Mouse (Mus musculus): Measurements from ENCODE around the gene Trim66. TPM values are rescaled to one million over a fixed set of nuclear protein-coding genes. Genes with fewer than 3 reads are reported as not detected.

Gene Trim66
- polyA plus RNA-seq (2015; fragmentation: Nextera tagmentation; extraction: Ambion mirVana) = 0.02 and 0.03 TPM in 2 replicates

GRCm38 (mm10) chr7:109508034-109508433 lies at the start of gene Trim66:
Gene Trim66, minus strand, starts transcription at chr7:109508134.
- peaks cover 3% of the 10 kb centered on the region; the same call in 1 of the 2 replicates for H3K4me1 ChIP-seq
- H3K27ac ChIP-seq = no peak within 1 kb of the TSS
- WGBS = 84% methylated on average over 4 of the region's 4 CpGs
- no peaks in the 10 kb centered on the region for H3K9me3 ChIP-seq
- H3K4me3 ChIP-seq = no peak within 1 kb of the TSS
- H3K27me3 ChIP-seq = no peaks in the 10 kb centered on the region
- no peaks in the 10 kb centered on the region for H3K36me3 ChIP-seq
- ATAC-seq (ENCODE audit: borderline replicate concordance, extremely low read depth, low FRiP score, low TSS enrichment) = no peak
- H3K9ac ChIP-seq = no peak within 1 kb of the TSS
- no peak within 1 kb of the TSS for H3K4me2 ChIP-seq

- Histone ChIP-seq H3K27ac (0 out of 2 replicates have a peak overlapping the region, but pooled peaks have one; percentile 31), H3K27me3 (no peaks in the 10 kb centered on the region), H3K36me3 (peaks cover 52% of the 10 kb centered on the region), H3K9me3 (no peaks in the 10 kb centered on the region), H3K4me2 (no peak overlapping the region), H3K4me1 (peaks cover 19% of the 10 kb centered on the region), H3K4me3 (no peak overlapping the region), H3K9ac (no peak overlapping the region)
- ATAC-seq (ENCODE audit: borderline replicate concordance, extremely low read depth, low FRiP score, low TSS enrichment) = no peak
- WGBS = 83% methylated on average over 5 of the region's 5 CpGs
These were observed 38.8 kb upstream of the Trim66 start for GRCm38 (mm10) chr7:109546726-109547125.

- 89% methylated on average over 2 of the region's 2 CpGs for WGBS
- Histone ChIP-seq H3K4me1 (peaks cover 19% of the 10 kb centered on the region), H3K4me2 (no peak overlapping the region), H3K27ac (peak overlapping the region; percentile 83; the same call in 1 of the 2 replicates), H3K27me3 (no peaks in the 10 kb centered on the region), H3K36me3 (peaks cover 53% of the 10 kb centered on the region), H3K9me3 (no peaks in the 10 kb centered on the region), H3K9ac (no peak overlapping the region), H3K4me3 (no peak overlapping the region)
- ATAC-seq (ENCODE audit: borderline replicate concordance, extremely low read depth, low FRiP score, low TSS enrichment) = no peak
These were observed 38.3 kb upstream of the Trim66 start for GRCm38 (mm10) chr7:109546186-109546585.

- Histone ChIP-seq H3K27me3 (no peaks in the 10 kb centered on the region), H3K9ac (no peak overlapping the region), H3K36me3 (peaks cover 48% of the 10 kb centered on the region), H3K4me3 (no peak overlapping the region), H3K27ac (peak overlapping the region; percentile 83), H3K9me3 (no peaks in the 10 kb centered on the region), H3K4me2 (no peak overlapping the region), H3K4me1 (peaks cover 19% of the 10 kb centered on the region)
- WGBS = 55% methylated on average over 10 of the region's 10 CpGs
- peak; percentile 91 for ATAC-seq (ENCODE audit: borderline replicate concordance, extremely low read depth, low FRiP score, low TSS enrichment)
These were observed 37.5 kb upstream of the Trim66 start for GRCm38 (mm10) chr7:109545255-109545993.

GRCm38 (mm10) chr7:109544792-109545191 lies 36.9 kb upstream of the Trim66 start:
- 63% methylated on average over 5 of the region's 5 CpGs for WGBS
- H3K4me1 ChIP-seq = peaks cover 19% of the 10 kb centered on the region
- H3K36me3 ChIP-seq = peaks cover 47% of the 10 kb centered on the region
- H3K9ac ChIP-seq = no peak overlapping the region
- H3K9me3 ChIP-seq = no peaks in the 10 kb centered on the region
- ATAC-seq (ENCODE audit: borderline replicate concordance, extremely low read depth, low FRiP score, low TSS enrichment) = peak; percentile 29; the same call in 1 of the 2 replicates
- H3K27ac ChIP-seq = peak overlapping the region; percentile 83
- H3K4me3 ChIP-seq = no peak overlapping the region
- H3K27me3 ChIP-seq = no peaks in the 10 kb centered on the region
- no peak overlapping the region for H3K4me2 ChIP-seq

- peak overlapping the region; percentile 58 for H3K27ac ChIP-seq
- peaks cover 57% of the 10 kb centered on the region for H3K36me3 ChIP-seq
- no peaks in the 10 kb centered on the region for H3K9me3 ChIP-seq
- no peaks in the 10 kb centered on the region for H3K27me3 ChIP-seq
- no peak overlapping the region for H3K9ac ChIP-seq
- no peak for ATAC-seq (ENCODE audit: borderline replicate concordance, extremely low read depth, low FRiP score, low TSS enrichment)
- H3K4me1 ChIP-seq = peaks cover 19% of the 10 kb centered on the region
- 76% methylated on average over 3 of the region's 3 CpGs for WGBS
- no peak overlapping the region for H3K4me2 ChIP-seq
- H3K4me3 ChIP-seq = no peak overlapping the region
These were observed 34.4 kb upstream of the Trim66 start for GRCm38 (mm10) chr7:109542364-109542628.

GRCm38 (mm10) chr7:109541609-109542363 lies 33.9 kb upstream of the Trim66 start:
- Histone ChIP-seq H3K36me3 (peaks cover 57% of the 10 kb centered on the region), H3K4me2 (no peak overlapping the region), H3K27me3 (no peaks in the 10 kb centered on the region), H3K4me1 (peaks cover 21% of the 10 kb centered on the region), H3K9ac (no peak overlapping the region), H3K9me3 (no peaks in the 10 kb centered on the region), H3K4me3 (no peak overlapping the region), H3K27ac (peak overlapping the region; percentile 58)
- 84% methylated on average over 10 of the region's 10 CpGs for WGBS
- ATAC-seq (ENCODE audit: borderline replicate concordance, extremely low read depth, low FRiP score, low TSS enrichment) = no peak

GRCm38 (mm10) chr7:109540902-109541301 lies 33.0 kb upstream of the Trim66 start:
- H3K4me2 ChIP-seq = no peak overlapping the region
- no peak for ATAC-seq (ENCODE audit: borderline replicate concordance, extremely low read depth, low FRiP score, low TSS enrichment)
- H3K27me3 ChIP-seq = no peaks in the 10 kb centered on the region
- peaks cover 23% of the 10 kb centered on the region for H3K4me1 ChIP-seq
- no peak overlapping the region for H3K4me3 ChIP-seq
- H3K36me3 ChIP-seq = peaks cover 57% of the 10 kb centered on the region
- H3K9me3 ChIP-seq = no peaks in the 10 kb centered on the region
- peak overlapping the region; percentile 58 for H3K27ac ChIP-seq
- no peak overlapping the region for H3K9ac ChIP-seq

GRCm38 (mm10) chr7:109536451-109536946 lies 28.6 kb upstream of the Trim66 start:
- Histone ChIP-seq H3K27me3 (no peaks in the 10 kb centered on the region), H3K9ac (no peak overlapping the region), H3K4me3 (no peak overlapping the region), H3K36me3 (peaks cover 69% of the 10 kb centered on the region), H3K9me3 (no peaks in the 10 kb centered on the region), H3K27ac (peak overlapping the region; percentile 74), H3K4me2 (no peak overlapping the region), H3K4me1 (peaks cover 26% of the 10 kb centered on the region; the same call in 1 of the 2 replicates)
- WGBS = 35% methylated on average over 4 of the region's 4 CpGs
- peak; percentile 77 for ATAC-seq (ENCODE audit: borderline replicate concordance, extremely low read depth, low FRiP score, low TSS enrichment)

GRCm38 (mm10) chr7:109534921-109535320 lies 27.0 kb upstream of the Trim66 start:
- 77% methylated on average over 3 of the region's 3 CpGs for WGBS
- H3K27ac ChIP-seq = no peak overlapping the region
- no peak for ATAC-seq (ENCODE audit: borderline replicate concordance, extremely low read depth, low FRiP score, low TSS enrichment)
- no peak overlapping the region for H3K4me2 ChIP-seq
- H3K27me3 ChIP-seq = no peaks in the 10 kb centered on the region
- H3K9me3 ChIP-seq = no peaks in the 10 kb centered on the region
- H3K4me3 ChIP-seq = no peak overlapping the region
- H3K9ac ChIP-seq = no peak overlapping the region
- peaks cover 75% of the 10 kb centered on the region for H3K36me3 ChIP-seq
- peaks cover 26% of the 10 kb centered on the region; the same call in 1 of the 2 replicates for H3K4me1 ChIP-seq

GRCm38 (mm10) chr7:109533888-109534287 lies 26.0 kb upstream of the Trim66 start:
- H3K4me3 ChIP-seq = no peak overlapping the region
- no peak overlapping the region for H3K9ac ChIP-seq
- no peak for ATAC-seq (ENCODE audit: borderline replicate concordance, extremely low read depth, low FRiP score, low TSS enrichment)
- no peak overlapping the region for H3K27ac ChIP-seq
- WGBS = 65% methylated on average over 4 of the region's 4 CpGs
- H3K9me3 ChIP-seq = no peaks in the 10 kb centered on the region
- H3K36me3 ChIP-seq = peaks cover 68% of the 10 kb centered on the region
- H3K4me1 ChIP-seq = peaks cover 26% of the 10 kb centered on the region; the same call in 1 of the 2 replicates
- no peaks in the 10 kb centered on the region for H3K27me3 ChIP-seq
- no peak overlapping the region for H3K4me2 ChIP-seq

GRCm38 (mm10) chr7:109533129-109533528 lies 25.2 kb upstream of the Trim66 start:
- ATAC-seq (ENCODE audit: borderline replicate concordance, extremely low read depth, low FRiP score, low TSS enrichment) = no peak
- Histone ChIP-seq H3K27me3 (no peaks in the 10 kb centered on the region), H3K4me3 (no peak overlapping the region), H3K27ac (no peak overlapping the region), H3K9me3 (no peaks in the 10 kb centered on the region), H3K9ac (no peak overlapping the region), H3K4me1 (peaks cover 26% of the 10 kb centered on the region; the same call in 1 of the 2 replicates), H3K36me3 (peaks cover 67% of the 10 kb centered on the region), H3K4me2 (no peak overlapping the region)
- 79% methylated on average over 4 of the region's 4 CpGs for WGBS
